Mouse (Mus musculus): ENCODE data around the gene Sgca. TPM values are rescaled to one million over a fixed set of nuclear protein-coding genes. Genes with fewer than 3 reads are reported as not detected.

The Sgca gene
- polyA plus RNA-seq, 1 experiment from 2014 or later: not detected

DNA sequence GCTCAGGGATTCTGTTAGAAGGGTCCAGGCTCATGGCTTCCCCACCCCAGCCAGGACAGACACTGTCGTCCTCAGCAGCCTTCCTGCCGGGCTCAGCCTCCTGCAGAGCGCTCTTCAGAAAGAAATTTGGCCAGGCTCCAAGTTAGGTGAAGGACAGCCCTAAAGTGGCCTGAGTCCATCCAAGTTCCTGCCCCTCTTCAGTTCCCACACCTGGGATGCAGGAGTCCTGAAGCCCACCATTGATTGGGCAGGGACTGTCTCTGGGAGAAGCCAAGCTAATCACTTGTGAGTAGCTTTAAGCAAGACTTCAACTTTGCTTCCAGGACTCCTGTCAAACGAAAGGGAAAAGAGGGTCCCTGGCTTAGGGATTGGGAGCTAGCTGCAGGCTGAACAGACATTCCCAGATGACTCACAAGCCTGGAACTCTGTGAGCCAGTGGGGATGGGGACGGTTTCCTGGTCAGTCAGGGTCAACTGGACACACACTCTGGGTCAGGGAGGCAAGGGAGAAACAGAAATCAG lies 48.3 kb downstream of the Sgca start:
- H3K36me3 ChIP-seq (ENCODE audit: control insufficient read depth, insufficient read depth, low read length): no peaks in the 10 kb centered on the region
- H3K27ac ChIP-seq (ENCODE audit: low read depth, low read length): no peak overlapping the region
- no peaks in the 10 kb centered on the region for H3K9me3 ChIP-seq (replicated peaks; ENCODE audit: control insufficient read depth, low read length)
- no peak for ATAC-seq
- no peak overlapping the region for H3K4me2 ChIP-seq (ENCODE audit: low read length)
- H3K4me3 ChIP-seq (ENCODE audit: low read depth, low read length): no peak overlapping the region
- H3K4me1 ChIP-seq (ENCODE audit: control insufficient read depth, insufficient read depth, low read length): peaks cover 7% of the 10 kb centered on the region
- no peak for DNase-seq (ENCODE audit: low spot score)
- 29% methylated on average over 5 of the region's 5 CpGs for WGBS
- no peak overlapping the region; the same call in 1 of the 2 replicates for H3K9ac ChIP-seq (ENCODE audit: low read length)
- no peaks in the 10 kb centered on the region for H3K27me3 ChIP-seq (replicated peaks; ENCODE audit: control insufficient read depth, insufficient read depth, low read length)

DNA sequence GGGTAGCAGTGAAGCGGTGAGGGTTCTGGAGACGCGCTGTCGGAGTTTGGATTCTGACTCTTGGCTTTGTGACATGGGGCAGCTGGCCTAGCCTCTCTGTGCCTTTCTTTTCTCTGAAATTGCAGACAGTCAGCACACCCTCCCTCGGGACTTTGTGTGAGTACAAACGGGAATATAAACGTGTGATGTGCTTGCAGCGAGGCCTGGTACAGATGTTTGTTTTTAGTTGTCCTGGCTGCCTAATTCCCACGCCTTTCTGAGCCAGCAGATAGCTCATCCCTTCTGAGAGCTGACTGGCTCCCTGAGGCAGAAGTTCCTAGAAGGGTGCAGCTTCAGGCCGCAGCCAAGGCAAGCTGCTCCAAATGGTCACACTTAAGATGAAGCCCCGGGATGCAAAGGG lies 49.7 kb downstream of the Sgca start:
- Histone ChIP-seq H3K27ac (ENCODE audit: low read depth, low read length) (no peak overlapping the region), H3K27me3 (replicated peaks; ENCODE audit: control insufficient read depth, insufficient read depth, low read length) (no peaks in the 10 kb centered on the region), H3K4me3 (ENCODE audit: low read depth, low read length) (no peak overlapping the region), H3K4me2 (ENCODE audit: low read length) (no peak overlapping the region), H3K4me1 (ENCODE audit: control insufficient read depth, insufficient read depth, low read length) (peaks cover 7% of the 10 kb centered on the region), H3K9ac (ENCODE audit: low read length) (no peak overlapping the region), H3K9me3 (replicated peaks; ENCODE audit: control insufficient read depth, low read length) (no peaks in the 10 kb centered on the region), H3K36me3 (ENCODE audit: control insufficient read depth, insufficient read depth, low read length) (no peaks in the 10 kb centered on the region)
- ATAC-seq (no peak), DNase-seq (ENCODE audit: low spot score) (no peak)
- 81% methylated on average over 11 of the region's 11 CpGs for WGBS

DNA sequence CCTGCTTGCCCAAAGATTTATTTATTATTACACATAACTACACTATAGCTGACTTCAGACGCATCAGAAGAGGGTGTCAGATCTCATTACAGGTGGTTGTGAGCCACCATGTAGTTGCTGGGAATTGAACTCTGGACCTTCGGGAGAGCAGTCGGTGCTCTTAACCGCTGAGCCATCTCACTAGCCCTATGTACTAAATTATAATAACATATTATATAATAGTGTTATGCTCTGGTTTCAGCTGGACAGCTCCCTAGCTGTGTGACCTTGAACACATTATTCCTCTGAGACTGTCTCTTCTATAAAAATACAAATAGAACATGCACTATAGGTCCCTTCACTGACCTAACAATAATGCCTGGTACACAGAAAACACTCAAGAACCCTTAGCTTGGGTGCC lies 51.1 kb downstream of the Sgca start:
- Histone ChIP-seq H3K9me3 (replicated peaks; ENCODE audit: control insufficient read depth, low read length) (no peaks in the 10 kb centered on the region), H3K27me3 (replicated peaks; ENCODE audit: control insufficient read depth, insufficient read depth, low read length) (no peaks in the 10 kb centered on the region), H3K36me3 (ENCODE audit: control insufficient read depth, insufficient read depth, low read length) (no peaks in the 10 kb centered on the region), H3K4me3 (ENCODE audit: low read depth, low read length) (no peak overlapping the region), H3K4me1 (ENCODE audit: control insufficient read depth, insufficient read depth, low read length) (peaks cover 7% of the 10 kb centered on the region), H3K27ac (ENCODE audit: low read depth, low read length) (no peak overlapping the region), H3K4me2 (ENCODE audit: low read length) (no peak overlapping the region), H3K9ac (ENCODE audit: low read length) (no peak overlapping the region)
- DNase-seq (ENCODE audit: low spot score): no peak
- no peak for ATAC-seq
- 95% methylated on average over 4 of the region's 4 CpGs for WGBS

DNA sequence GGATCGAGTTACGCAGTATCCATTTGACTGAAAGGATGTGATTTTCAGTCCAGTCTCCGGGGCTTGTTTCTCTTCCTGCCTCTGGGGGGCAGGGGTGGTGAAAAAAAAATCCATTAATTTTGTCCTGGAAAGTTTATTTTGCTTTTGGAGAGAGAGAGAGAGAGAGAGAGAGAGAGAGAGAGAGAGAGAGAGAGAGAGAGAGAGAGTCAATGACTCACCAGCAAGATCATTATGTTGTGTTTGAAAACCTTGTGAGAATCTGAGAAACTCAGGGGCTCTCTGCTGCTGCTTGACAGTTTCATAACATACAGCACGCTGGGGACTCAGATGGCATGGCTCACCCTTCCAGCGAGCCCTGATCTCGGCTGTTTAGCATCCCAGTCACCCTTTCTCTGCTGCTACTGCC lies 55.1 kb downstream of the Sgca start:
- Histone ChIP-seq H3K4me1 (ENCODE audit: control insufficient read depth, insufficient read depth, low read length) (peaks cover 2% of the 10 kb centered on the region), H3K27ac (ENCODE audit: low read depth, low read length) (no peak overlapping the region), H3K9ac (ENCODE audit: low read length) (no peak overlapping the region), H3K4me2 (ENCODE audit: low read length) (no peak overlapping the region), H3K27me3 (replicated peaks; ENCODE audit: control insufficient read depth, insufficient read depth, low read length) (no peaks in the 10 kb centered on the region), H3K4me3 (ENCODE audit: low read depth, low read length) (no peak overlapping the region), H3K36me3 (ENCODE audit: control insufficient read depth, insufficient read depth, low read length) (no peaks in the 10 kb centered on the region), H3K9me3 (replicated peaks; ENCODE audit: control insufficient read depth, low read length) (no peaks in the 10 kb centered on the region)
- 62% methylated on average over 6 of the region's 6 CpGs for WGBS
- ATAC-seq (no peak), DNase-seq (ENCODE audit: low spot score) (no peak)

DNA sequence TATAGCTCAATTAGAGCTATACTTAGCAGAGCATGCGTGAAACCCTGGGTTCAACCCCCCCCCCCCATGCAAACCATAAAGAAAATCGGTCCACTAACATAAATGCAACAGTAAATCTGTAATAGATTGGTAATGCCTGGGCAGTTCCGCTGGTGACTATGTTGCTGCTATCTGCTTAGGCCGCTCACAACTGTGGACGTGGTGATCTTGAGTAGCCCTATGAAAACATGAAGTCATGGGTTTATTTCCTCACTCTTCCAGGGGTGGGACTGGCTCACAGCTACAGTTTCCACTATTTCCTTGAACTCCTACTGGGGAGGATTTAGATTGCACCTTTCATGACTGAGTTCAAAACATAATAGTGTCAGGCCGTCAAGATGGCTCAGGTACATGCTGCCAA lies 58.4 kb downstream of the Sgca start:
- no peak for ATAC-seq

DNA sequence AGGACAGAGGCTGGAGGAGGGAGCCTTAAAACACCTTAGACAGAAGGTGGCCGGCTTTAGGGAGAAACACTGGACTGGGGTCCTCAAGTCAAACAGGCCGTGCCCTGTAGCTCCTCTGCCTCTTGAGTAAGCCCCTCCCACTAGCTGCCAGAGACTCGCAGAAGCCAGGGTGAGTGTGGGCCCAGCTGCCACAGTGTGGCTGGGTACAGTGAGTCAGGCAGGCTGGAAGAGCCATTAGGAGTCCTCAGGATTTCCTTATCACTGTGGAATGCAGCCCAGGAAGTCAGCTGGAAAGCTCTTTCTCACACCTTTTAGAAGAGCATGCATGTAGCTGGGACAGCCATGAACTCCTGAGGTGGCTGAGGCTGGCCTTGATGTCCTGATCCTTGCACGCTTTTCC lies 59.6 kb downstream of the Sgca start:
- H3K27me3 ChIP-seq (replicated peaks; ENCODE audit: control insufficient read depth, insufficient read depth, low read length): no peaks in the 10 kb centered on the region
- H3K9me3 ChIP-seq (replicated peaks; ENCODE audit: control insufficient read depth, low read length): no peaks in the 10 kb centered on the region
- H3K4me2 ChIP-seq (ENCODE audit: low read length): no peak overlapping the region
- WGBS: 36% methylated on average over 4 of the region's 4 CpGs
- H3K4me3 ChIP-seq (ENCODE audit: low read depth, low read length): no peak overlapping the region
- ATAC-seq: no peak
- peaks cover 7% of the 10 kb centered on the region for H3K4me1 ChIP-seq (ENCODE audit: control insufficient read depth, insufficient read depth, low read length)
- peak; percentile 37 for DNase-seq (ENCODE audit: low spot score)
- no peaks in the 10 kb centered on the region for H3K36me3 ChIP-seq (ENCODE audit: control insufficient read depth, insufficient read depth, low read length)
- H3K27ac ChIP-seq (ENCODE audit: low read depth, low read length): no peak overlapping the region
- H3K9ac ChIP-seq (ENCODE audit: low read length): no peak overlapping the region

More for the DNA sequence above, 58.4 kb downstream of the Sgca start:
- Histone ChIP-seq H3K4me1 (ENCODE audit: control insufficient read depth, insufficient read depth, low read length) (peaks cover 7% of the 10 kb centered on the region), H3K4me2 (ENCODE audit: low read length) (no peak overlapping the region), H3K9me3 (replicated peaks; ENCODE audit: control insufficient read depth, low read length) (no peaks in the 10 kb centered on the region), H3K27ac (ENCODE audit: low read depth, low read length) (no peak overlapping the region), H3K9ac (ENCODE audit: low read length) (no peak overlapping the region), H3K36me3 (ENCODE audit: control insufficient read depth, insufficient read depth, low read length) (no peaks in the 10 kb centered on the region), H3K27me3 (replicated peaks; ENCODE audit: control insufficient read depth, insufficient read depth, low read length) (no peaks in the 10 kb centered on the region), H3K4me3 (ENCODE audit: low read depth, low read length) (no peak overlapping the region)
- no peak for DNase-seq (ENCODE audit: low spot score)
- 83% methylated on average over 6 of the region's 6 CpGs for WGBS

DNA sequence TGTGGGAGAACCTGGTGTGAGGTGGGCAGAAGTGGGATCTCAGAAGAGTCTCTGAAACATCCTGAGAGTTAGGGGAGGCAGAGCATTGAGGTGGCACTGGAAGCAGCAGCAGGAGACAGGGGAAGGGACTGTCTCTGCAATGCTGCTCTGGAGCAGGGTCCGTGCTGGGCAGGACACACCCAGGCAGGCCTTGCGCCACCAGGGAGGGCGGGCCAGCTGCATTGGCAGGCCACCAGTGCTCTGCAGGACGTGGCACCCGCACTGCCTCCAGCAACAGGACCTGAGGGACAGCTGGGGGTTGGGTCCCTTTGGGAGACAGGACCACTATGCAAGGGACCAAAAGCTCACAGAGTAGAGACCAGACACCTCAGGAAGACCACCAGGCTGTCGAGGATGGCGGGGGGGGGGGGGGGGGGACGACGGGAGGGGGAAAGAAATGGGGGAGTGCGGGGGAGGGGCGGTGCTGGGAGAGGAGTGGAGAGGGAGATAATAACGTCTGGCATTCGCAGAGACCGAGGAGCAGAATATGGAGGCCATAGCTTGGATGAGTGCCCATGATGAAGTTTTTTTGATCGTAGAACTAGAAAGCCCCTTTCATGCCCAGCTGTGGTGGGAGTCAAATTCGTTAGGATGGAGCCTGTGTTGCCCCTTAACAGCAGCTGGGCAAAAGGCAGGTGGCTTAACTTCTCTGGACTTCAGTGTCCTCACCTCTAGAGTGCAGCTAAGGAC lies 60.3 kb downstream of the Sgca start:
- no peak for ATAC-seq
- WGBS: 21% methylated on average over 12 of the region's 16 CpGs
- Histone ChIP-seq H3K36me3 (ENCODE audit: control insufficient read depth, insufficient read depth, low read length) (no peaks in the 10 kb centered on the region), H3K9ac (ENCODE audit: low read length) (no peak overlapping the region), H3K4me2 (ENCODE audit: low read length) (no peak overlapping the region), H3K4me1 (ENCODE audit: control insufficient read depth, insufficient read depth, low read length) (peaks cover 7% of the 10 kb centered on the region), H3K4me3 (ENCODE audit: low read depth, low read length) (no peak overlapping the region), H3K27me3 (replicated peaks; ENCODE audit: control insufficient read depth, insufficient read depth, low read length) (no peaks in the 10 kb centered on the region), H3K9me3 (replicated peaks; ENCODE audit: control insufficient read depth, low read length) (no peaks in the 10 kb centered on the region), H3K27ac (ENCODE audit: low read depth, low read length) (no peak overlapping the region)
- no peak for DNase-seq (ENCODE audit: low spot score)

DNA sequence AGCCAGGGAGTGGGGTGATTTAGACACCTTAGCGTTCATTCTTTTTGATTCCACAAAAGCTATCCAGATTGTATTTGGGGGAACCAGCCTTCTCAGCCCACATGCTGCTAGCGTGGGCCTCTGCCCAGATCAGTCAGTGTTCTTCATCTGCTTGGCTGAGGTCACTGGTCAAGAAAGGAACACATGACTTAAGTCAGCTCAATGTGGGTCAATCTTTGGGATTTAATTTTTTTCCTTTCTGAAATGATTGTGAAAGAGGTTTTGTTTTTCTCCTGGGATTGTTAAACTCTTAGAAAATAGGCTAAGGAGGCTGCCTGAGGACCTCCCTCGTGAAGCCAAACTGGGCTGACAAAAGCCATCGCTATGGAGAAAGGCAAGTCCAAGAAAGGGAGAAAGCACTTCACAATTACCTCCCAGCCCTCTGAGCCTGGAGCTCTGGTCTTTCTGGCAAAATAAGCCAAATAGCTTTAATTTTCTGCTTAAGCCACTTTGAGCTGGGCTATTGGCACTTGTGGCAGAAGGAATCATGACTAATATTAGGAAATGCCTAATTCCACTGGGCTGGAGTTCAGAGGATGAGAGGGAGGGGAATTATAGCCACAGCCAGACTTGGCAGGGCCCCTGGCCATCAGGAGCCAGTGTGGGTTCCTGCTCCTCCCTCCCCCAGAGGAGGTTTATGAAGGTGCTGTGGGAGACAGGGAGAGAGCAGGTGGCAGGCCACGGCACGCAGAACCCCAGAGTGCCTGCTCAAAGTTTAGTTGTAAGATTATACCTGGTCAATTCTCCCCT lies 62.6 kb downstream of the Sgca start:
- H3K4me2 ChIP-seq (ENCODE audit: low read length): no peak overlapping the region
- ATAC-seq: no peak
- H3K27ac ChIP-seq (ENCODE audit: low read depth, low read length): no peak overlapping the region
- H3K9ac ChIP-seq (ENCODE audit: low read length): no peak overlapping the region
- DNase-seq (ENCODE audit: low spot score): no peak
- H3K4me1 ChIP-seq (ENCODE audit: control insufficient read depth, insufficient read depth, low read length): peaks cover 7% of the 10 kb centered on the region
- H3K27me3 ChIP-seq (replicated peaks; ENCODE audit: control insufficient read depth, insufficient read depth, low read length): no peaks in the 10 kb centered on the region
- 53% methylated on average over 6 of the region's 6 CpGs for WGBS
- no peaks in the 10 kb centered on the region for H3K36me3 ChIP-seq (ENCODE audit: control insufficient read depth, insufficient read depth, low read length)
- H3K4me3 ChIP-seq (ENCODE audit: low read depth, low read length): no peak overlapping the region
- H3K9me3 ChIP-seq (replicated peaks; ENCODE audit: control insufficient read depth, low read length): no peaks in the 10 kb centered on the region

Data from forebrain, embryonic 14.5 days (tissue).